Mouse (Mus musculus): ENCODE results near the gene Ccnl2. TPM values are rescaled to one million over a fixed set of nuclear protein-coding genes. Genes with fewer than 3 reads are reported as not detected.

The Ccnl2 gene
- total RNA-seq, 1 experiment from 2014 or later: 106 TPM

DNA sequence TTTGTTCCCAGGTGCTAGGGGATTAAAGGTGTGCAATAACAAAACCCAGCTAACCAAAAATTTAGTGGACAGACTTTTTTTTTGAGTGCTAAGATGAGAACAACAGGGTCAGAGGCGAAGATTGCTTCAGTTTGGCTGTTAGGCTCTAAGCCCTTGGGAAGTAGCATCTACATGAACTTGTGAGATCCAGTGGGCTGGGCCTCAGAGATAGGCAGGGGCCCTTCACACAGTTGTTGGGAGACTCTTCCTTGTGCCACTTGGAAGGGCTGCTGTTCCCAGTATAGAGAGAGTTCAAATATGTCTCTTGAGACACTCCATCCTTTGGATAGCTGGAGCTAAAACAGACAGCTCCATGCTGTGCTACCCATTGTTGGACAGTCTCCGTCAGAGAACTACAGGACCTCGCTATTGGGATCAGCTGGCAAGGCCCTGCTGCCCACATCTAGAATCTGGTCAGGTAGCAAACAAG is 22.2 kb upstream of the Ccnl2 start, which contains the start of gene Ankrd65:
Ankrd65 (plus strand) TSS at position 419 of the 469 bp plus-strand sequence.
- DNase-seq: no peak

DNA sequence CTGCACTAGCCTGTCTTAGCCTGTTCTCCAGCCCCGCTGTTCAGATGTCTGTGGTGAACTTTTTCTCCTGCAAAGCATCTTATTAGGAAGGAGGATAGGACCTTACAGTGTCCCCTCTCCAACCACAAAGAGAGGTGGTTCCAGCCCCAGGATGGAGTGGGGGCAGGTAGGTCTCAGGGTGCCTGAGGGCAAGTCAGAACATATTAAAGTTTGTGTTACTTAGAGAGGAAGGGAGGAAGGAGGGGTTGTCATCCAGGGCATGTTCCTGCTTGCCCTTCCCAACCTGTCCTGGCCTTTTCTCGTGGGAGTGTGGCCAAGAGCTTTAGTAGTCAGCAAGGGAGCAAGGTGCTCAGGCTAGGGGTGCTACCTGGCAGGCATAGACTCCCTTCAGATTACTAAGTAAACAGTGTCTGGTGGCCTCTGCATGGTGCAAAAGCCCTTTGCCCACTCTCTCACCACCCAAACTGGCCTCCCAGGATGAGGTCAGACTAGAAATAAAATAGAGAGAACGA is 21.6 kb upstream of the Ccnl2 start:
- DNase-seq: no peak

DNA sequence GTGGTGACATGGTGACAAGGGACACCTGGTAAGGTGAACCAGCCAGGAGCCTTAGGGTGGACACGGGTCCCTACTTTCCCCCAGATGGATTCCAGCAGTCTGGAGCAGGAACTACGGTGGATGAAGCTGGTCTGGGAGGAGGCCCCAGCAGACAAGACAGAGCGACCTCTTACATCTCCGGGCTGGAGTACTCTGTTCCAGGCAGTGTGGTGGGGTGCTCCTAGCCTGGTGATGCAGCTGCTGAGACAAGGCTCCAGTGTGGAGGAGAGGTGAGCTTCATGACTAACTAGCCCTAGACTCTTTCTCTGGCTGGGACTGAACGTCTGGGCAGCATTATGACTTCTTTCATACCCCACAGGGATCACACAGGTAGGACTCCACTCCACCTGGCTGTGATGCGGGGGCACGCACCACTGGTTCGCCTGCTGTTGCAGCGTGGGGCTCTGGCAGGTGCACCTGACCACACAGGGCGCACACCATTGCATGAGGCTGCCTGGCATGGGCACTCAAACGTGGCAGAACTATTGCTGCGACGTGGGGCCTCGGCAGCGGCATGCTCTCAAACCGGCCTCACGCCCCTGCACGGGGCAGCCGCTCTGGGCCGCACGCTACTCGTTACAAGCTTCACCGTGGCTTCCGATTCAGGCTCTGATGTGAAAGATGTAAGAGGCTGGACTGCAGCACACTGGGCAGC is 20.9 kb upstream of the Ccnl2 start:
- DNase-seq: no peak

DNA sequence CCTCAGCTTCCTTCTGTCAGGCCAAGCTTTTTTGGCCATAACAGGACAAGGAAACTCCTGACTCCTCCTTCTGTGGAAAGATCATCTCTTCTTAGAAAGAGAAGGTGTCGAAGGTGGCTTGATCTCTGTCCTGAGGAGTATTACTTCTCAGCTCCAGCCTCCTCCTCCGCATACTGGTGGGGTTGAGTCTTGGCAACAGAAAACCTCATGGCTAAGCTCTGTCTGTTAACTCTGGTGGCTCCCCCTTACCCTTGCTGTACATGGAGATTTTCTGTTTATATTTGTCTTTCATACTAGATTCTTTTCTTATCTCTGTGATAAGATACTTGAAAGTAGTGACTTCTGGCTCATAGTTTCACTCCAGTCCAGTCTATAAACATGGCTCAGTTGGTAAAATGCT is 18.6 kb upstream of the Ccnl2 start:
- no peak for DNase-seq

DNA sequence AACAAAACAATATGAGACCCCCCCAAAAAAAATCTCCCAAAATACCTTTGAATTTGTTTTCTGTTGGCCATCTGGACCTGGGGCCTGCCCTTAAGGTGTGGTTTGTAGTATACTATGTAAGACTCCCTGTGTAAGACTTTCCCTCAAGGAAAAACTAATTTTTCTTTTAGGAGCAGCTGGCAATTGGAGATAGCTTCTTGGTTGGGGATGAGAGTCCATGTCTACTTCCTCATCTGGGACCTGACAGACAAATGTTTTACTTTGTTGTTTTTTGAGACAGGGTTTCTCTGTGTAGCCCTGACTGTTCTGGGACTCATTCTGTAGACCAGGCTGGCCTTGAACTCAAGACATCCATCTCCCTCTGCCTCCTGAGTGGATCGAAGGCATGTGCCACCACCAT is 10.2 kb upstream of the Ccnl2 start:
- DNase-seq: no peak

DNA sequence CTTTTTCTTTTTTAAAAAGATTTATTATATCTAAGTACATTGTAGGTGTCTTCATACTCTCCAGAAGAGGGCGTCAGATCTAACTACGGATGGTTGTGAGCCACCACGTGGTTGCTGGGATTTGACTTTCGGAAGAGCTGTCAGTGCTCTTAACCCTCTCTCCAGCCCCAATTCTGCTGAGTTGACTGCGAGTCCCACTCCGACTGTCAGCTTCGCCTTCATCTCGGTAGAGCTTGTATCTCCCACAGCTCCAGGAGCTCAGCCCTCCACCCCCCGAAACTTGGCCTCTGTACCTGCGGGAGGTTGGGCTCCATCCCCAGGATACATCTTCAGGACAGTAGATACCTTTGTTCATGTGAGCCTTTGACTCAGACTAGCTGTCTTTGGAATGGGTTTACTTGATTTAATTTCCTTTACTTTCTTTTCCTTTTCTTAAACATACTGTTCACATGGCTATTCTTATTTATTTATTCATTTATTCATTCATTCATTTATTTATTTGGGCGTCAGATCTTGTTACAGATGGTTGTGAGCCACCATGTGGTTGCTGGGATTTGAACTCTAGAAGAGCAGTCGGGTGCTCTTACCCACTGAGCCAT is 9.4 kb upstream of the Ccnl2 start, which contains the start of gene Mrpl20:
Mrpl20 (plus strand) TSS at position 138 of the 599 bp plus-strand sequence.
- DNase-seq: peak; percentile 22

DNA sequence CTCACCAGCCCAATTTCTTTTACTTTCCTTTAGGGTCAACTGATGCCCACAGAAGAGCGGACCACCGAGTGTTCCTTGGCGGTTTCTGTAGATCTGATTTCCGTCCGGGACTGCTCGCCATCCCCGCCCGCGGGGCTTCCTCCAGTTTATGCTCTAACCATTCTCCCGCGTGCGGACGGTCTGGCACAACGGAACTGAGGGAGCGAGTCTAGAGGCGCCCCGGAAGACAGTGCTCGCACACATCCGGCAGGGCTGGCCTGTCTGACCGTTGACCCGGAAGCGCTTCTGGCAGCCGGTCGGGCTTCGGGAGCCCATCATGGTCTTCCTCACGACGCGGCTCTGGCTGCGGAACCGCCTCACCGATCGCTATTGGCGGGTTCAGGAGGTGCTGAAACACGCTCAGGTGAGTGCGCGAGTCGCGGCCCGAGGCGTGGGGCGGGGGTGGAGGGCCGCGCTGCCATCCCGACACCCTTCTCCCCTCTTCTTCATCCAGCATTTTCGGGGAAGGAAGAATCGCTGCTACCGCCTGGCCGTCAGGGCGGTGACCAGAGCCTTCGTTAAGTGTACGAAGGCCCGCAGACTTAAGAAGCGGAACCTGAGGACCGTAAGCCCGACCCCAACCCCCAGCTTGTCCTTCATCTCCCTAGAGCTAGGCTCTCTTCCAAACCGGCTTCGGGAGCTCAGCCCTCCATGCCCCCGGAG is 8.8 kb upstream of the Ccnl2 start:
- DNase-seq: peak; percentile 98

DNA sequence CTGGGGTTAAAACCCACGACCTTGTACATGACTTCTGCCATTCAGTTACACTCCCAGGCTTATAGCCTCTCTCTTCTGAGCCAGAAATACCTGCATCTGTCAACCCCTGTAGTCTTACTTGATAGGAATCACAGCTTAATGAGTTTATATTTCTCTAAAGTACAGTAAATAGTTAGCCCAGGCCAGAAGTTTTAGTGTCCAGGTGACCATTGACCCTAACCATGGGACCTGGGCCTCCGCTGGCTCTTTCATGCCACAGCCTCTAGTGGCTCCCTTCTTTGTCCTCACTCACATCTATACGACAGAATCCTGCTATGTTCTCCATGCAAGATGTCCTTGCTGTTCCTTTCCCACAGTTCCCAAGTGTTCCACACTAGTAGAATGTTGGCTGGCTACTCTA is 4.4 kb upstream of the Ccnl2 start:
- DNase-seq: no peak

DNA sequence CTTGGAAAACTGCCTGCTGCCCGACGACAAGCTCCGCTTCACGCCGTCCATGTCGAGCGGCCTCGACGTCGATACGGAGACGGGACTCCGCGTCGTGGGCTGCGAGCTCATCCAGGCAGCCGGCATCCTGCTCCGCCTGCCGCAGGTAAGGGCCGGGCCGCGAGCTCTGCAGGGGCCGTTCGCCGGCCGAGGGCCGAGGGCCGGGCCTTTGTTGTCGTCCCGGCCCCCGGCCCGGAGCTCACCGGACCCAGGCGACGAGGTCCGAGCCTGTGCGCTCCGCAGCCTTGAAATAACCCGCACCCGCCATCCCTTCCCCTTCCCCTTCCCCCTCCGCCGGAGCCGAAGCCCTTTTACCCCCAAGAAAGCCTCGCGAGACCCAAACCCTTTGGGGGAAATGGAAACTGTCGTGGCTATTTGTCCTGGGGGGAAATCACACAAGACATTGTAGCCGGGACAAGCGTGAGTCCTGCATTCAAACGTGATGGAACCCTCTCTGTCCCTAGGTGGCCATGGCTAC is 434 bp downstream of the Ccnl2 start:
- peak; percentile 82 for DNase-seq

DNA sequence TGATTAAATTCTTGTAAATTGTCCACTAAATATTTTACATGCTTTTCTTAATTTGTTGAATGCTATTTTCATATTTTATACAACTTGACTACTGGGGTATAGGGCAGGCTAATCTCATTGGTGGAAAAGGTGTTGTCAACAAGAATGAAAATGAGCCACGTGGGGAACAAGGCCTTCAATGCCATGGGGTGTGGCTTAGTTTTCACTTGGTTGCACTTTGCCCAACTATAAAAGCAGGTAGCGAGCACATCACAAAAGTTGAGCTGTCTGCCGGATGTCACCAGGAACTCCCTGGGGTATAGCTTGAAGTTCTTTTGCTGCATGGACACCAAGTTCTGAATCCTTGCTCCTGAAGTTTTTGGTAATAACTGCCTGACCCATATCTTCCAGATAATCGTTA is 5.2 kb downstream of the Ccnl2 start:
- no peak for DNase-seq

DNA sequence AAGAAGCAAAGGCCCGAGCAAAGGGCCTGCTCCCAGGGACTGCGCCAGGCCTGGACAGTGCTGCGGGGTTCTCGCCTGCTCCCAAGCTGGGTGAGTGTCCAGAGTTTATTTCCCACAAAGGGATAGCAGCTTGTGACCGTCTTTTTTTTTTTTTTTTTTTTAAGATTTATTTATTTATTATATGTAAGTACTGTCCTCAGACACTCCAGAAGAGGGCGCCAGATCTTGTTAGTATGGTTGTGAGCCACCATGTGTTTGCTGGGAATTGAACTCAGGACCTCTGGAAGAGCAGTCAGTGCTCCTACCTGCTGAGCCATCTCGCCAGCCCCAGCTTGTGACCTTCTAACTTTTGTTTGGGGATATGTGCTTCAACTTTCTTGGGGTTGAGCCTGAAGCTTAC is 8.7 kb downstream of the Ccnl2 start:
- DNase-seq: peak; percentile 59

DNA sequence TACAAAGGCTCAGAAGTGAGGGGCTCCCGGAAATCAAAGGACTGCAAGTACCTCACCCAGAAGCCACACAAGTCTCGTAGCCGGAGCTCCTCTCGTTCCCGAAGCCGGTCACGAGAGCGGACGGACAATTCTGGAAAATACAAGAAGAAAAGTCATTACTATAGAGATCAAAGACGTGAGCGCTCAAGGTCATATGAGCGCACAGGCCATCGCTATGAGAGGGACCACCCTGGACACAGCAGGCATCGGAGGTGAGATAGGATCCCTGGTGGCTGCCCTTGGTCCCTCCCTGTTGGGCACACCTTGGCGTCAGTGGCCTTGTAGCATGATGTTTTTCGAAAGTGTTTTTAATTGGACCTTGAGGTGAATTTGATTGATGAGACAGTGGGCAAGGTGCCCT is 11.2 kb downstream of the Ccnl2 start:
- peak; percentile 47 for DNase-seq

DNA sequence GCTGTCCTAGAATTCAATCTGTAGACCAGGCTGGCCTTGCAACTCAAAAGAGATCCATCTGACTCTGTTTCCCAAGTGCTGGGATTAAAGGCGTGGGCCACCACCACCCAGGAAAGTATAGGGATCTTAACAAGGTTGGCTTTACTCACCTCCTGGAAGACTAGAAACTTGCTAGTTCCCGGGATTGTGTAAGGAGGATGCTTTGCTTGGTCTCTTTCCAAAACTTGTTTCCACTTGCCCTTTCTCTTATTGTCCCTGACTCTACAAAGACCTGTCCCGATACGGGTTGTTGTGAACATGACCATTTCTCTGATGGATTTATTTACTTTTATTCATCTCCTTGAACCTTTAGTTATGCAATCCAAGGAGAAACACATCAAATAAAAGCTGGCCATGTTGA is 17.6 kb downstream of the Ccnl2 start:
- no peak for DNase-seq

DNA sequence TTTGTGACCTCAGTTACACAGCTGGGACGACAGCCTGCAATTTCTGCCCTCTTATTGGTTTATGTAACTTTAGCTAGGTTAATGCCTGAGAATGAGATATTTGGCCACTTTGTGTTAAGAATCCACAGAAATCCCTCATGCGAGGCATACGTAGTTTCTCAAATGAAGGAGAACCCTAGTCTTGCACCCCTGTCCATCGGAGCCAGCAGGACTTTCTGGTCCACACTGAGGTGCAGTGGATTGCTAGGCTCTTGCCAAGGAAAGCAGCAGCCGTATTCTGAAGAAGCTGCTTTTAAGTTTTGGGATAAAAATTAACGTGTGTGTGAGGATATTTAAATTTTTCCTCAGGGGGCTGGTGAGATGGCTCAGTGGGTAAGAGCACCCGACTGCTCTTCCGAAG is 18.3 kb downstream of the Ccnl2 start:
- no peak for DNase-seq

DNA sequence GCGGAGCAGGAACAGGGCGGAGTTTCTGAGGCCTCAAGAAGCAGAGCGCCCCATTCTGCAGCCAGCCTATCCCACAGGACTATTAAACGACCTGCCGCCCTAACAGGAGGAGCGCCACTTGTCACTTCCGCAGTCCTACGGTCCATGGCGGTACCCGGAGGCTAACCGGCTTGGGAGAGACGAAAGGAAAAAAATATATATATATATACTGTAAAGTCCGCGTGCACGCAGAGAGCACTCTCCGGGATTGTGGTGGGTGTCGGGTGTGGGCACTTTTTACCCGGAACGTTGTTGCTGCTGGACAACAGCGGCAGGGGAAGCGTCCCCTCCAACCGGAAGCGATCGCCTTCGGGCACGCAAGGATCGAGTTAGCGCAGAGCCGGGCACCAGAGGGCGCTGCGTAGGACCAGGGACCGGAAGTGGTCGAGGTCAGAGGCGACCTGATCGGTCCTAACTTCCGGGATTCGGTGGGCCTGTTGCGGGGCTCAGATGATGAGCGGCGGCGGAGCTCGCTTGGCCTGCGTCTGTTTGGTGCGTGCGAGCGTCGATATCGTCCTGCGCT is 19.0 kb downstream of the Ccnl2 start, which contains the start of gene Aurkaip1:
Aurkaip1 (plus strand) TSS at position 68 of the 562 bp plus-strand sequence.
- peak; percentile 97 for DNase-seq

DNA sequence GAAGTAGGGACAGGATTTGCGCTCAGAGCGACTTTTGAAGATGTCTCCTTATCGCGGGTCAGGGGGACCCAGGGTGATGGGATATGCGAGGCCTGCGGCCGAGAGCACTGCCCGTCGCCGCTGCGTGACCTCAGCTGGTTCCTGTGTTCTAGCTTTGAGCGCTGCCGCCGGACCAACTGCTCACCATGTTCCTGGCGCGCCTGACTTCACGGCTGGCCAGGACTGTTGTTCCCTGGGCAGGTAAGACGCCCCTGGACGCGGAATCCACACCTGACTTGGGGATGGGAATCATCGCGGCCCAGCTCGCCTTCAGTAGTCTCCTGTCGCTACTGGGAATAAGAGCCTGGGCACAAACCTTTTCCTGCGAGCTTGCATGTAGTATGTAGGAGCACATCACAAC is 19.5 kb downstream of the Ccnl2 start:
- DNase-seq: no peak

DNA sequence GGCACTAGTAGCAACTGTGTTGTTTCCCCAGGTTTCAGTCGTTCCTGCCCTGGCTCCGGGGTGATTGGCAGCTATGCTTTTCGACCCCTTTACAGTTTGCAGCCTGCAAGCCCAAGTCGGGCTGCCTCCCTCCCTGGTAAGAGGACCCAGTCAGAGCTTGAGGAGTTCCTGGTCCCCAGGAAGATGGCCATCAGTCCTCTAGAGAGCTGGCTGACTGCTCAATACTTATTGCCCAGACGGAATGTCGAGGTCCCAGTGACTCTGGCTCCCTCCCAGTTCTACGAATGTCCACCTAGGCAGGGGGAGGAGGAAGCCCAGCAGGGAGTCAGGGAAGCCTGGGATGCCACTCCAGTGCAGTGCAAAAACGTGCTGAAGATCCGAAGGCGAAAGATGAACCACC is 20.0 kb downstream of the Ccnl2 start:
- DNase-seq: peak; percentile 25

DNA sequence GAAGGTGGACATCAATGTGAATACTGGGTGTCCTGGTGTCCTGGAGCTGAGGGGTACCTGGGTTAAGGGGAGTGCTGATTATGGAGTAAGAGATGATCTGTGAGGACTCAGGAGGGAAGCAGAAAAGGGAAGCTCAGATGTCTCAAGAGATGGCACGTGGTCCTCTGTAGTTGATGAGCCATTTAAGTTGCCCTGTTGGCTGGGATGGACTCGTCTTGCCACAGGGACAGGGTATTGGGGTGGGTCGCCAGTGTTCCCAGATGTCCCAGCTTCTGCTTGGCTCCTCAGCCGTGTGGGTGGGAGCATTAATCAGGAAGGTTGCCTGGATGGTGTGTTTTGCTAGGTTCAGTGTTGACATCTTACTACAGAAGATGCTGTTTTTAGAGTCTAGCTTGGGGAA is 20.9 kb downstream of the Ccnl2 start:
- no peak for DNase-seq

DNA sequence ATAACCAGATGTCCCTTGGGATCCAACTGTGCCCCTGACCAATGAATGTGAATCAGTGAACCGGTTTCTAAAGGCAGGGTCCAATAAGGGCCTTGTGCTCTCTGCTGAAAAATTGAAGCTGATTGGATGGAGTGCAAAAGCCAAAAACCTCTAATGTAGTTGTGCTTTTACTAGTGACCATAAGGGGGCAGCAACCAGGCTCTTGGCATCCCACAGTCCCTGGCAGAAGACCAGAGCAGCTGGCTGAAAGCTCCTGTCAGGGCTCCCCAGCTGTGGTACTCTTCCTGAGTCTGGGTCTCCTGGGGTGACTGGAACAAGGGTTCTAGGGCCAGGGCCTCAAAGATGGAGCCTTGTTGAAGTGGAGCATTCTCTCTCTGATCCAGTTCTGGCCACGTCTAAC is 21.5 kb downstream of the Ccnl2 start:
- DNase-seq: peak; percentile 91

DNA sequence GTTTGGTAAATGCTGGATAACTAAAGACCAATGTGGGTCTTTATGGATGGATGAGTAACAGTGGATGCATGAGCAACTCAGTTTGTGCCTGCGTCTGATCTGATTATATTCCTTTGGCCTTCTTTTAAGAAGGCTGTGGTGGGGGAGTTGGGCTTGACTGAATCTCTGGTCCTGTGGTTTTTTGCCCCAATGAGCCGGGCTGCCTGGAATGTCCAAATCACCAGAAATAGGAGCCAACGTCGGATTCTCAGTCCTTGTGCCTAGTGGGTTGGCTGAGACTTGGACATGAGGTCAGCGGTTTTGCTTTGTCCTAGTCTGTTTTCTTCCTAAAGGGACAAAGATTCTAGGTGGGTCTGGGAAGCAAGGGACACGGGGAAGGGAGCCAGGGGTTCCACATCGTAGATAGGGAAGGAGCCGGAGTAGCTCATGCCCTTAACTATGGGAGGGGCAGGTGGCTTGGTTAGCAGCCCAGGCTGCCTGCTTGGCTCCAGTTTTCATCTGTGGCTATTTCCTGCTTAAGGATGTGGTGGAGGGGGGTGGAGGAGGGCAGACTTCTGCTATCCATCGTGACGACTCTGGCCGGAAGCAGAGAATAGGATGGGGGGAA is 25.2 kb downstream of the Ccnl2 start:
- no peak for DNase-seq

DNA sequence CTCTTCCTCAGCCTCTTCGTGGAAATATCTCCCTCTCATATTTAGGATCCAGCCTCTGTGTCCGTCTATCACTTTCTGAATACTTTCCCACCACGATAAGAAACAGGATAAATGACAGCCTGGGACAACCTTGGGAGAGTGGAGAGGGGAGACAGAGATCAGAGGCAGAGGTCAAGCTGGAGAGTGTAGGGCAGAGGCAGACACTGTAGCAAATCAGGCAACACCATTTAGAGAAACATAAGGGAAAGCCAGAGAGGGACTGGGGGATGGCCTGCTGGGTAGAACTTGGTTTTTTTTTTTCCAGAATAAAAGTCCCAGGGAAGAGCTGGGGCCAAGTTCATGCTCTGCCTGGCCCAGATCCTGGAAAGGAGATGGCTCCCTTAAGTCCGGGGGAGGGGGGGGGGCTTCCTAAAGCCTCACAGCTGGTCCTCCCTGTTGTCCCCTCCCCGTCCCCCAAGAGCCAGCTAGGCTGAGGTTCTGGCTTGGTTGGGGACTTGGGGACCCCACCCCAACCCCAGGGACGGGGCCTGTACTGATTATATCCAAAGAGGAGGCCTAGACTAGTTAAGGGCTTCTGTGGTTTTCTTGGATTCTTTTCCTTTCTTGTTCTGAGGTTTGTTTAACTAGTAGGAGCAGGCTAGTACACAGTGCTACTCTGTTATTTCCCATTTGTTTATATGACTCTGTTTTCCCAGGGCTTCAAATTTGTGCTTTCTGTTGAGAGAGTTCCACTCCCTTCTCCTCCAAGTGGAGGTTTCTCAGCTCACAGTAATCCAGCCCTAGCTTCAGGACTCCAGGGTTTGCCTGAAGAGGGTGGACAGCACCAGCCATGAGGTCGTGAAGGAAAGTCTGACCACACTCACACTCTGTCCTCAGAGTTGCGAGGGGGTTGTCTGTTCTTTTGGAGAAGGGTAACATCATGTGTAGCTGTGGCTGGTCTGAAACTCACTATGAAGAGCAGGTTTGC is 26.2 kb downstream of the Ccnl2 start:
- peak; percentile 21 for DNase-seq

All from adrenal gland, postnatal 14 days (tissue).